Mouse (Mus musculus): ENCODE measurements at regions not wholly inside any gene's neighbourhood (a gene's known extent, or its start where the extent isn't known, plus 50 kb on each side); places are given as distances from the start of the nearest gene placed in this dataset.

DNA sequence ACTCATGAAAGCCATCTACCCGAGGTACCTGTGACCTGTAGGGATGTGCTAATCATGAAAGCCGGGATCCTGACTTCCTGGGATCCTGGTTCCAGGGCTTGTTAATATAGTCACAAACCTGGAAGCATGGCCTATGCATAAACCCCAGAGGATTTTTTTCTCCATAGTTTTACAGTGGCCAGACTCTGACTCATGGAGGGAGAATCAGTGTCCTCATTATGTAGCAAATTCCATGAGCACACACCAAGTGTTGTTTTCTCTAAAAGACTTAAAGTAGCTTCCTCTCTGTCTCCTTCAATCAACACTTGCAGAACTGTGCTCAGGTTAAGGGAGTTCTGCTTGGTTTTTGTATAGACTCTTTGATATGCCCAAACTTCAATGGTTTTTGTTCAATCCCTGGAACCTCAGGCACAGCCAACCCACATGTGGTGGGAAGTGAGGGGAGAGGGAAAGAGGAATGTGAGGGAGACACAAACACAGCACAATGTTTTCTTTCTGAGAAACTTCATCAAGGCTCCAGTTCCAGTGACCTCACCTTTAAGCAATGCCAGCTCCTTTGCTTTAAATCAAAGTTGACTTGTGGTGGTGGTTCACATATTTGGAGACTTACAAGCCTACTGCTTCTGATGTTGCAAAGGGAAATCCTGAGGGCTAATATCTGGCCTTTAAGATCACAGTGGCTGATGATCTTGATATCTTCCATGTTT, 488.6 kb upstream of the Pappa start:
- 78% methylated on average over 2 of the region's 2 CpGs for WGBS
- no peak overlapping the region for H3K4me2 ChIP-seq
- H3K27ac ChIP-seq = no peak overlapping the region
- H3K9me3 ChIP-seq (replicated peaks) = no peaks in the 10 kb centered on the region
- H3K9ac ChIP-seq = no peak overlapping the region
- H3K4me3 ChIP-seq = no peak overlapping the region
- H3K36me3 ChIP-seq (ENCODE audit: poor library complexity, severe bottlenecking) = no peaks in the 10 kb centered on the region
- no peaks in the 10 kb centered on the region for H3K27me3 ChIP-seq
- H3K4me1 ChIP-seq = no peaks in the 10 kb centered on the region
- no peak for ATAC-seq

- H3K4me2 ChIP-seq = no peak overlapping the region
- no peaks in the 10 kb centered on the region for H3K27me3 ChIP-seq
- H3K4me3 ChIP-seq = no peak overlapping the region
- no peaks in the 10 kb centered on the region for H3K9me3 ChIP-seq (replicated peaks)
- H3K27ac ChIP-seq = no peak overlapping the region
- ATAC-seq = no peak
- no peak overlapping the region for H3K9ac ChIP-seq
- H3K4me1 ChIP-seq = no peaks in the 10 kb centered on the region
- no peaks in the 10 kb centered on the region for H3K36me3 ChIP-seq (ENCODE audit: poor library complexity, severe bottlenecking)
- WGBS = 86% methylated on average over 3 of the region's 3 CpGs
These were observed 483.9 kb upstream of the Pappa start for GRCm38 (mm10) chr4:64640056-64640455.

DNA sequence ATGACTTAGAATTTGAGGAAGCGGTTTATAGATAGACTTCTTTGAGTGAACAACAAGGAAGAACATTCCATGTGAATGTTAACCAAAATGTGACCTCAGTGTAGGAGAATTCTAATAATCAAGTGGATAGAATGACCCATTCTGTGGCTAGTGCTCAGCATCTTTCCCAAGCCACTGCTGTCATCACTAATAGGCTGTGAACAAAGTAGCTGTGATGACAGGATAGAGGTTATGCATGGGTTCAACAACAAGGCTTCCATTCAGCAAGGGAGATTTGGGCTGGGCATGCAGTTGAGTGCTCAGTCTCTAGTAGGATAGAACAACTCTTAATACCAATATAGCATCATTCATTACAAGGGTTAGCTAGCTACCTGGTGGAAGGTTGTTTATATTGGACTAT, 483.0 kb upstream of the Pappa start:
- no peak for ATAC-seq
- Histone ChIP-seq H3K9me3 (replicated peaks) (no peaks in the 10 kb centered on the region), H3K9ac (no peak overlapping the region), H3K4me1 (no peaks in the 10 kb centered on the region), H3K27ac (no peak overlapping the region), H3K4me3 (no peak overlapping the region), H3K4me2 (no peak overlapping the region), H3K36me3 (ENCODE audit: poor library complexity, severe bottlenecking) (no peaks in the 10 kb centered on the region), H3K27me3 (no peaks in the 10 kb centered on the region)
- WGBS = 77% methylated on average over 1 of the region's 1 CpGs

DNA sequence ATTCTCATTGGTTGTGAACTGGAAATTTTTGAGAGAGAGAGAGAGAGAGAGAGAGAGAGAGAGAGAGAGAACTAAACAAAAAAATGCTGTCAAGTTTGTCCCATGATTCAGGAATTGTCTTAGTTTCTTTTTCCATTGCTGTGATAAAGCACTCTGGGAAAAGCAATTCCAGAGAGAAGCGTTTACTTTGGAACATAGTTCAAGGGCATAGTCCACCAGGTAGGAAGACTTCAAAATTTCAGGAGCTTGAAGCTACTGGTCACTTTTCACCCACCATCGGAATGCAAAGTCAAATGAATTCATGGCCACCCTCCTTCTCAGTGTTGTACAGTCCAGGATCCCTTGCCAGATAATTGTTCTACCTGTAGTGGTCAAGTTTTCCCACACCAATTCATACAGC, 478.8 kb upstream of the Pappa start:
- Histone ChIP-seq H3K27me3 (no peaks in the 10 kb centered on the region), H3K9ac (no peak overlapping the region), H3K27ac (no peak overlapping the region), H3K4me1 (no peaks in the 10 kb centered on the region), H3K9me3 (replicated peaks) (no peaks in the 10 kb centered on the region), H3K4me2 (no peak overlapping the region), H3K4me3 (no peak overlapping the region), H3K36me3 (ENCODE audit: poor library complexity, severe bottlenecking) (no peaks in the 10 kb centered on the region)
- no peak for ATAC-seq
- WGBS = 94% methylated on average over 2 of the region's 2 CpGs

DNA sequence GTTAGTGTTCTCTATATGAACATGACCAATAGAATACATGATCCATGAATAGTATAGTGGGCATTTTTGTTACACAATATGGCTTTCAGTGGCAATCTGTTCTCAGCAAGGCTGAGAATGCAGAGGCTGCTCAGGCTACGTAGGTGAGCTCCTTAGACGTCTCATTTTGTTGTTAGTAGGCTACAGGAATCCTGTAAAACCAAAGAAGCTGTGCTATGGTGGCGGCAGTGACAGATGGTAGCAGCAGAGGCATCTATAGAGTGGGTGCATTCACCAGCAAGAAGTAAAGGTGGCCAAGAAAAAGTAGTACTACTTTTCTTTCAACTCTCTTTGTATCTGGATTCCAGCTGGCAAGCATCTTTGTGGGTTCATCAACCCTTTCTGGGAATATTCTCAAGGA, 469.8 kb upstream of the Pappa start:
- Histone ChIP-seq H3K27ac (no peak overlapping the region), H3K27me3 (no peaks in the 10 kb centered on the region), H3K4me2 (no peak overlapping the region), H3K9me3 (replicated peaks) (no peaks in the 10 kb centered on the region), H3K36me3 (ENCODE audit: poor library complexity, severe bottlenecking) (no peaks in the 10 kb centered on the region), H3K4me1 (no peaks in the 10 kb centered on the region), H3K9ac (no peak overlapping the region), H3K4me3 (no peak overlapping the region)
- ATAC-seq = no peak
- WGBS = 80% methylated on average over 3 of the region's 3 CpGs

- H3K4me1 ChIP-seq = no peaks in the 10 kb centered on the region
- no peak for ATAC-seq
- H3K27me3 ChIP-seq = no peaks in the 10 kb centered on the region
- no peak overlapping the region for H3K4me2 ChIP-seq
- H3K27ac ChIP-seq = no peak overlapping the region
- H3K4me3 ChIP-seq = no peak overlapping the region
- no peaks in the 10 kb centered on the region for H3K9me3 ChIP-seq (replicated peaks)
- H3K36me3 ChIP-seq (ENCODE audit: poor library complexity, severe bottlenecking) = no peaks in the 10 kb centered on the region
- H3K9ac ChIP-seq = no peak overlapping the region
These were observed 468.4 kb upstream of the Pappa start for GRCm38 (mm10) chr4:64655534-64655933.

GRCm38 (mm10) chr4:64663722-64664121, 460.3 kb upstream of the Pappa start:
- WGBS = 92% methylated on average over 2 of the region's 2 CpGs
- ATAC-seq = no peak
- H3K36me3 ChIP-seq (ENCODE audit: poor library complexity, severe bottlenecking) = no peaks in the 10 kb centered on the region

GRCm38 (mm10) chr4:64667998-64668397, 456.0 kb upstream of the Pappa start:
- no peaks in the 10 kb centered on the region for H3K9me3 ChIP-seq (replicated peaks)
- H3K4me2 ChIP-seq = no peak overlapping the region
- no peaks in the 10 kb centered on the region for H3K36me3 ChIP-seq (ENCODE audit: poor library complexity, severe bottlenecking)
- no peak overlapping the region for H3K27ac ChIP-seq
- H3K4me1 ChIP-seq = no peaks in the 10 kb centered on the region
- H3K9ac ChIP-seq = no peak overlapping the region
- H3K27me3 ChIP-seq = no peaks in the 10 kb centered on the region
- ATAC-seq = no peak
- 86% methylated on average over 3 of the region's 3 CpGs for WGBS
- H3K4me3 ChIP-seq = no peak overlapping the region

More at GRCm38 (mm10) chr4:64663722-64664121, 460.3 kb upstream of the Pappa start:
- Histone ChIP-seq H3K4me1 (no peaks in the 10 kb centered on the region), H3K9me3 (replicated peaks) (no peaks in the 10 kb centered on the region), H3K4me3 (no peak overlapping the region), H3K27ac (no peak overlapping the region), H3K4me2 (no peak overlapping the region), H3K27me3 (no peaks in the 10 kb centered on the region), H3K9ac (no peak overlapping the region)

DNA sequence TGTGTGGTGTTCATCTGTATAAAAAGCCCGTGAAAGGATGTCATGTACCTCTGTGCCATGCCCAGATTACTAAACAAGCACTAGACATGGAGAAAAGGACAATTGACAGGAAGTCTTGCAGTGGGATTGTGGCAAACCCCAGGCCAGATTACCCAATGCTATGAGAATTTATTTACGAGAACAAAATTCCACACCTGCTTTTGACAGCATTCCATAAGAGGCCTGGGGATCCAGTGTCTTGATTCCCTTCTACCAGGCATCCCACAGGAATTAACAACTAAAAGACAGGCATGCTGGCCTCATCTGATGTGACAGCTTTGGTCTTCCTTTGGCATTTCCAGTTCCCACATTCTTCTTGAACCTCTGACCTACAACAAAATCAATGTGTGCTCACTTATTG, 454.3 kb upstream of the Pappa start:
- H3K9ac ChIP-seq = no peak overlapping the region
- no peaks in the 10 kb centered on the region for H3K27me3 ChIP-seq
- no peaks in the 10 kb centered on the region for H3K9me3 ChIP-seq (replicated peaks)
- no peak for ATAC-seq
- H3K27ac ChIP-seq = no peak overlapping the region
- H3K4me2 ChIP-seq = no peak overlapping the region
- no peaks in the 10 kb centered on the region for H3K4me1 ChIP-seq
- H3K4me3 ChIP-seq = no peak overlapping the region
- H3K36me3 ChIP-seq (ENCODE audit: poor library complexity, severe bottlenecking) = no peaks in the 10 kb centered on the region
- 82% methylated on average over 2 of the region's 2 CpGs for WGBS

- no peak for ATAC-seq
- Histone ChIP-seq H3K4me3 (no peak overlapping the region), H3K27me3 (no peaks in the 10 kb centered on the region), H3K4me1 (no peaks in the 10 kb centered on the region), H3K4me2 (no peak overlapping the region), H3K9me3 (replicated peaks) (no peaks in the 10 kb centered on the region), H3K27ac (no peak overlapping the region), H3K9ac (no peak overlapping the region), H3K36me3 (ENCODE audit: poor library complexity, severe bottlenecking) (no peaks in the 10 kb centered on the region)
- 78% methylated on average over 6 of the region's 6 CpGs for WGBS
These were observed 447.5 kb upstream of the Pappa start for GRCm38 (mm10) chr4:64676438-64676837.

DNA sequence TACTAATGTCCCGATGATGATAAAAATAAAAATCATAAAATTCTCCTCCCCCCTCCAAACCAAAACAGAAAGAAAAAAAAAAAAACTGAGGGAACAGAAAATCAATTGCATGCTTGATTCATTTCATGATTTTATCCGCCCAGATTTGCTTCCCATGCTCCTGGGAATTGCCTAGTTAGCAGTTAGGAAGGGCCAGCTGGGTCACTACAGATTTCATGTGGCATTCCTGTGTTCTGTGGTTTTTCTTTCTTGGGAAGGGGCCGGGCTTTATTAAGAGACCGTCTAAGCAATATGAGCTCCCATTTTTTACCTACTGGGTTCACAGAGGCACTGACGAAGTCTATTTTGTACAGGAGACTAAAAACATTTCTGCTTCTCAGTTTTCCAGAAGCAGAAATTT, 447.1 kb upstream of the Pappa start:
- Histone ChIP-seq H3K4me1 (no peaks in the 10 kb centered on the region), H3K4me2 (no peak overlapping the region), H3K9ac (no peak overlapping the region), H3K27ac (no peak overlapping the region), H3K9me3 (replicated peaks) (no peaks in the 10 kb centered on the region), H3K4me3 (no peak overlapping the region), H3K27me3 (no peaks in the 10 kb centered on the region), H3K36me3 (ENCODE audit: poor library complexity, severe bottlenecking) (no peaks in the 10 kb centered on the region)
- ATAC-seq = no peak
- WGBS = 88% methylated on average over 5 of the region's 5 CpGs

DNA sequence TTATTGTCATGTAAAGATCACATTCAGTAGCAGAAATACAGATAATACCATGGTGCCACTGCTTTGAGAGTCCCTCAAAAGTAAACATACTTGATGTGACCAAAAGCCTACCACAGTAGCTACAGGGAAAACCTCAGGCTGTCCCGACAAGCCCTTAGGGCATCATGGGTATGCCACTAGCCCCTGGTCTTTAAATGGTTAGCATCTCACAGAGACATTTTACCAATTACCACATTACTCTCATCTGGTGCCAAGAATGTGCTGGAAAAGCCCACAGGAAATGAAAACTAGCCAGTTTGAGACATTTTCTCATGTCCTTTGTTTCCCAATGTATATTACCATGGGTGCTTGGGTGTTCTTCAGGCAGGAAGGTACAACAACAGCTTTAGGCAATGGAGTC, 439.3 kb upstream of the Pappa start:
- no peak overlapping the region for H3K9ac ChIP-seq
- H3K27ac ChIP-seq = no peak overlapping the region
- H3K36me3 ChIP-seq (ENCODE audit: poor library complexity, severe bottlenecking) = no peaks in the 10 kb centered on the region
- no peak overlapping the region for H3K4me2 ChIP-seq
- no peak overlapping the region for H3K4me3 ChIP-seq
- no peaks in the 10 kb centered on the region for H3K4me1 ChIP-seq
- WGBS = 89% methylated on average over 1 of the region's 1 CpGs
- H3K9me3 ChIP-seq (replicated peaks) = no peaks in the 10 kb centered on the region
- ATAC-seq = no peak
- no peaks in the 10 kb centered on the region for H3K27me3 ChIP-seq

DNA sequence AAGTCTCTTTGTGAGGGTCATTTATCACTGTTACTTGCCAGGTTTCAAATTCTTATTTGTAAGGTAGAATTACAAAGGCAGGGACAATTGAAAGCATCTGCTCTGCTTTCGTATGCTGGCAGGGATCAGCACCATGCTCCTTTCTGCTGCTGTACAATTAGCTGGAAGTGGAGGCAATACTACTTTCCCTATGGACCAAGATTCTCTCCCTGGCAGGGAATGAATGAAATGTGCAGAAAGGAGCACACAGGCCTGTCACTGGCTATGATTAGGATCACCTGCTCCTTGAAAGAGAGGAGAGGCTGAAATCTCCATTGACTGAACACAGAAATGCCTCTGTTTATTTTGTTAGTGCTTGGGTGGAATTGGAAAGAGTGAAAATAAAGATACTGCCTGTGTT, 427.8 kb upstream of the Pappa start:
- Histone ChIP-seq H3K27ac (no peak overlapping the region), H3K4me3 (no peak overlapping the region), H3K4me1 (no peaks in the 10 kb centered on the region), H3K36me3 (ENCODE audit: poor library complexity, severe bottlenecking) (no peaks in the 10 kb centered on the region), H3K9ac (no peak overlapping the region), H3K27me3 (no peaks in the 10 kb centered on the region), H3K4me2 (no peak overlapping the region), H3K9me3 (replicated peaks) (no peaks in the 10 kb centered on the region)
- WGBS = 43% methylated on average over 1 of the region's 1 CpGs
- ATAC-seq = no peak

All from forebrain, embryonic 13.5 days (tissue).